Mouse (Mus musculus): ENCODE results near the gene Myt1. TPM values are rescaled to one million over a fixed set of nuclear protein-coding genes. Genes with fewer than 3 reads are reported as not detected.
A peak's percentile ranks its signal among the peaks of the same experiment; 100 is the strongest.
"Not testable (repeated sequence)": the region's sequence is repeated elsewhere in the genome, so short reads cannot be mapped to it uniquely, and the experiment has no call there.

The Myt1 gene
- polyA plus RNA-seq, 1 experiment from 2014 or later, result 0.77 TPM

- H3K9ac ChIP-seq (ENCODE audit: low read depth, low read length); H3K27me3 ChIP-seq (replicated peaks; ENCODE audit: control insufficient read depth, insufficient read depth, low read length); H3K9me3 ChIP-seq (ENCODE audit: control insufficient read depth, low read length); H3K36me3 ChIP-seq (ENCODE audit: control insufficient read depth, insufficient read depth, low read length); H3K4me2 ChIP-seq (ENCODE audit: low read depth, low read length); H3K4me3 ChIP-seq (ENCODE audit: low read depth, low read length); ATAC-seq (ENCODE audit: low read depth); H3K4me1 ChIP-seq (ENCODE audit: control insufficient read depth, insufficient read depth, low read length); H3K27ac ChIP-seq (replicated peaks; ENCODE audit: low read depth, low read length): not testable (repeated sequence)
- DNase-seq (ENCODE audit: low spot score), result peak; percentile 9
- 75% methylated on average over 8 of the region's 8 CpGs for WGBS
Observed at GRCm38 (mm10) chr2:181793186-181793585, 30.1 kb downstream of the Myt1 start.

GRCm38 (mm10) chr2:181795641-181796130, 32.6 kb downstream of the Myt1 start:
- H3K4me2 ChIP-seq (ENCODE audit: low read depth, low read length), result no peak overlapping the region
- no peaks in the 10 kb centered on the region for H3K36me3 ChIP-seq (ENCODE audit: control insufficient read depth, insufficient read depth, low read length)
- 13% methylated on average over 3 of the region's 3 CpGs for WGBS
- H3K4me3 ChIP-seq (ENCODE audit: low read depth, low read length), result no peak overlapping the region
- H3K27ac ChIP-seq (replicated peaks; ENCODE audit: low read depth, low read length), result no peak overlapping the region
- ATAC-seq (ENCODE audit: low read depth) (no peak), DNase-seq (ENCODE audit: low spot score) (no peak)
- H3K27me3 ChIP-seq (replicated peaks; ENCODE audit: control insufficient read depth, insufficient read depth, low read length), result no peaks in the 10 kb centered on the region
- H3K9me3 ChIP-seq (ENCODE audit: control insufficient read depth, low read length), result no peaks in the 10 kb centered on the region
- H3K4me1 ChIP-seq (ENCODE audit: control insufficient read depth, insufficient read depth, low read length), result no peaks in the 10 kb centered on the region
- H3K9ac ChIP-seq (ENCODE audit: low read depth, low read length), result no peak overlapping the region

- WGBS, result 75% methylated on average over 8 of the region's 8 CpGs
- H3K9me3 ChIP-seq (ENCODE audit: control insufficient read depth, low read length), result no peaks in the 10 kb centered on the region
- ATAC-seq (ENCODE audit: low read depth) (no peak), DNase-seq (ENCODE audit: low spot score) (no peak)
- no peak overlapping the region for H3K4me2 ChIP-seq (ENCODE audit: low read depth, low read length)
- H3K9ac ChIP-seq (ENCODE audit: low read depth, low read length), result no peak overlapping the region
- H3K36me3 ChIP-seq (ENCODE audit: control insufficient read depth, insufficient read depth, low read length), result no peaks in the 10 kb centered on the region
- no peak overlapping the region for H3K27ac ChIP-seq (replicated peaks; ENCODE audit: low read depth, low read length)
- no peaks in the 10 kb centered on the region for H3K4me1 ChIP-seq (ENCODE audit: control insufficient read depth, insufficient read depth, low read length)
- no peaks in the 10 kb centered on the region for H3K27me3 ChIP-seq (replicated peaks; ENCODE audit: control insufficient read depth, insufficient read depth, low read length)
- H3K4me3 ChIP-seq (ENCODE audit: low read depth, low read length), result no peak overlapping the region
Observed at GRCm38 (mm10) chr2:181797672-181798071, 34.5 kb downstream of the Myt1 start.

- H3K4me1 ChIP-seq (ENCODE audit: control insufficient read depth, insufficient read depth, low read length), result no peaks in the 10 kb centered on the region
- ATAC-seq (ENCODE audit: low read depth), result no peak
- no peak overlapping the region for H3K4me2 ChIP-seq (ENCODE audit: low read depth, low read length)
- H3K4me3 ChIP-seq (ENCODE audit: low read depth, low read length), result no peak overlapping the region
- WGBS, result 64% methylated on average over 2 of the region's 2 CpGs
- no peak for DNase-seq (ENCODE audit: low spot score)
- no peak overlapping the region for H3K27ac ChIP-seq (replicated peaks; ENCODE audit: low read depth, low read length)
- no peaks in the 10 kb centered on the region for H3K27me3 ChIP-seq (replicated peaks; ENCODE audit: control insufficient read depth, insufficient read depth, low read length)
- no peaks in the 10 kb centered on the region for H3K36me3 ChIP-seq (ENCODE audit: control insufficient read depth, insufficient read depth, low read length)
- no peak overlapping the region for H3K9ac ChIP-seq (ENCODE audit: low read depth, low read length)
- no peaks in the 10 kb centered on the region for H3K9me3 ChIP-seq (ENCODE audit: control insufficient read depth, low read length)
Observed at GRCm38 (mm10) chr2:181829032-181829650, 66.0 kb downstream of the Myt1 start.

- no peak for ATAC-seq (ENCODE audit: low read depth)
- no peaks in the 10 kb centered on the region for H3K36me3 ChIP-seq (ENCODE audit: control insufficient read depth, insufficient read depth, low read length)
- peaks cover 4% of the 10 kb centered on the region; the same call in 1 of the 2 replicates for H3K4me1 ChIP-seq (ENCODE audit: control insufficient read depth, insufficient read depth, low read length)
- no peak overlapping the region for H3K4me3 ChIP-seq (ENCODE audit: low read depth, low read length)
- DNase-seq (ENCODE audit: low spot score), result no peak
- no peak overlapping the region for H3K27ac ChIP-seq (replicated peaks; ENCODE audit: low read depth, low read length)
- no peaks in the 10 kb centered on the region for H3K9me3 ChIP-seq (ENCODE audit: control insufficient read depth, low read length)
- no peaks in the 10 kb centered on the region for H3K27me3 ChIP-seq (replicated peaks; ENCODE audit: control insufficient read depth, insufficient read depth, low read length)
- no peak overlapping the region for H3K9ac ChIP-seq (ENCODE audit: low read depth, low read length)
- 68% methylated on average over 2 of the region's 2 CpGs for WGBS
- no peak overlapping the region for H3K4me2 ChIP-seq (ENCODE audit: low read depth, low read length)
Observed at GRCm38 (mm10) chr2:181832745-181833144, 69.6 kb downstream of the Myt1 start.

- peak; percentile 97 for DNase-seq (ENCODE audit: low spot score)
- peak within 1 kb of the TSS; percentile 87 for H3K27ac ChIP-seq (replicated peaks; ENCODE audit: low read depth, low read length)
- H3K36me3 ChIP-seq (ENCODE audit: control insufficient read depth, insufficient read depth, low read length), result peaks cover 16% of the 10 kb centered on the region
- H3K4me3 ChIP-seq (ENCODE audit: low read depth, low read length), result peak within 1 kb of the TSS; percentile 70
- no peaks in the 10 kb centered on the region for H3K27me3 ChIP-seq (replicated peaks; ENCODE audit: control insufficient read depth, insufficient read depth, low read length)
- peak within 1 kb of the TSS; percentile 86 for H3K4me2 ChIP-seq (ENCODE audit: low read depth, low read length)
- peaks cover 10% of the 10 kb centered on the region for H3K4me1 ChIP-seq (ENCODE audit: control insufficient read depth, insufficient read depth, low read length)
- no peaks in the 10 kb centered on the region for H3K9me3 ChIP-seq (ENCODE audit: control insufficient read depth, low read length)
- H3K9ac ChIP-seq (ENCODE audit: low read depth, low read length), result peak within 1 kb of the TSS; percentile 87
- ATAC-seq (ENCODE audit: low read depth), result peak; percentile 99
- WGBS, result 0% methylated on average over 35 of the region's 35 CpGs
Observed at GRCm38 (mm10) chr2:181837372-181838292, 74.5 kb downstream of the Myt1 start, which contains the start of gene Pcmtd2. Pcmtd2 (plus strand) TSS chr2:181837854.

- Histone ChIP-seq H3K4me2 (ENCODE audit: low read depth, low read length) (peak overlapping the region; percentile 86), H3K4me1 (ENCODE audit: control insufficient read depth, insufficient read depth, low read length) (peaks cover 10% of the 10 kb centered on the region), H3K9ac (ENCODE audit: low read depth, low read length) (peak overlapping the region; percentile 87), H3K27ac (replicated peaks; ENCODE audit: low read depth, low read length) (peak overlapping the region; percentile 87), H3K9me3 (ENCODE audit: control insufficient read depth, low read length) (no peaks in the 10 kb centered on the region), H3K27me3 (replicated peaks; ENCODE audit: control insufficient read depth, insufficient read depth, low read length) (no peaks in the 10 kb centered on the region), H3K4me3 (ENCODE audit: low read depth, low read length) (peak overlapping the region; percentile 70), H3K36me3 (ENCODE audit: control insufficient read depth, insufficient read depth, low read length) (peaks cover 18% of the 10 kb centered on the region)
- 0% methylated on average over 3 of the region's 3 CpGs for WGBS
- ATAC-seq (ENCODE audit: low read depth) (0 out of 2 replicates have a peak, but pooled peaks have one; percentile 5), DNase-seq (ENCODE audit: low spot score) (no peak)
Observed at GRCm38 (mm10) chr2:181838293-181838680, 75.2 kb downstream of the Myt1 start.

- Histone ChIP-seq H3K27me3 (replicated peaks; ENCODE audit: control insufficient read depth, insufficient read depth, low read length) (no peaks in the 10 kb centered on the region), H3K4me1 (ENCODE audit: control insufficient read depth, insufficient read depth, low read length) (no peaks in the 10 kb centered on the region), H3K9ac (ENCODE audit: low read depth, low read length) (no peak overlapping the region), H3K27ac (replicated peaks; ENCODE audit: low read depth, low read length) (no peak overlapping the region), H3K4me3 (ENCODE audit: low read depth, low read length) (no peak overlapping the region), H3K4me2 (ENCODE audit: low read depth, low read length) (no peak overlapping the region), H3K9me3 (ENCODE audit: control insufficient read depth, low read length) (no peaks in the 10 kb centered on the region), H3K36me3 (ENCODE audit: control insufficient read depth, insufficient read depth, low read length) (peaks cover 62% of the 10 kb centered on the region)
- DNase-seq (ENCODE audit: low spot score) (no peak), ATAC-seq (ENCODE audit: low read depth) (no peak)
- WGBS, result 87% methylated on average over 5 of the region's 5 CpGs
Observed at GRCm38 (mm10) chr2:181845709-181846394, 82.7 kb downstream of the Myt1 start.

All from embryonic facial prominence, embryonic 14.5 days (tissue).